Mouse (Mus musculus) heart, embryonic 11.5 days (tissue): ENCODE measurements around the gene Clasrp. TPM values are rescaled to one million over a fixed set of nuclear protein-coding genes. Genes with fewer than 3 reads are reported as not detected.

Experiments used
- ATAC-seq: fragments of 200-750 bp; cut with Nextera tagmentation; replicated peaks from 2 replicates; pipeline ENCODE4 v1.8.0; 2017; ENCODE audit warnings: moderate library complexity; ENCODE audit not compliant: insufficient number of reproducible peaks, low FRiP score, low TSS enrichment
- H3K27ac ChIP-seq: fragments of 300-500 bp; sonication (generic); 2 replicates; pipeline ENCODE4 v1.5.1; 2014; ENCODE audit warnings: mild to moderate bottlenecking, low read depth, low read length
- H3K27me3 ChIP-seq: fragments of 300-500 bp; sonication (generic); 2 replicates; pipeline ENCODE4 v1.6.1; 2014; ENCODE audit warnings: mild to moderate bottlenecking, low read length, mixed read lengths; ENCODE audit not compliant: control insufficient read depth, insufficient read depth
- H3K36me3 ChIP-seq: fragments of 300-500 bp; sonication (generic); 2 replicates; pipeline ENCODE4 v1.6.1; 2014; ENCODE audit warnings: mild to moderate bottlenecking, low read length, moderate library complexity, mixed read lengths; ENCODE audit not compliant: control insufficient read depth, insufficient read depth
- H3K4me1 ChIP-seq: fragments of 300-500 bp; sonication (generic); 2 replicates; pipeline ENCODE4 v1.6.1; 2014; ENCODE audit warnings: low read length; ENCODE audit not compliant: control insufficient read depth, insufficient read depth
- H3K4me2 ChIP-seq: fragments of 300-500 bp; sonication (generic); 2 replicates; pipeline ENCODE4 v1.6.1; 2014; ENCODE audit warnings: mild to moderate bottlenecking, moderate library complexity
- H3K4me3 ChIP-seq: fragments of 300-500 bp; sonication (generic); 2 replicates; pipeline ENCODE4 v1.5.1; 2014; ENCODE audit warnings: low read depth, low read length
- H3K9ac ChIP-seq: fragments of 300-500 bp; sonication (generic); 2 replicates; pipeline ENCODE4 v1.6.1; 2014; ENCODE audit warnings: mild to moderate bottlenecking, low read depth, low read length, moderate library complexity
- H3K9me3 ChIP-seq: fragments of 300-500 bp; sonication (generic); replicated peaks from 2 replicates; pipeline ENCODE4 v1.6.1; 2016; ENCODE audit warnings: low read length; ENCODE audit not compliant: control insufficient read depth
- WGBS: fragments of 180-500 bp; shearing (Covaris S2); extraction: QIAGEN DNeasy Blood & Tissue Kit; methylation state at CpG from one replicate; pipeline ENCODE4 v1.1.7; 2014; ENCODE audit not compliant: insufficient replicate concordance; 5-methylcytosine and 5-hydroxymethylcytosine counted together
- polyA plus RNA-seq: library from polyadenylated mRNA; unstranded; fragments of >200 nt; fragmentation: Nextera tagmentation; extraction: Ambion mirVana; gene quantifications from 2 replicates; pipeline ENCODE4 v1.2.1, GENCODE M21; 2014

Clasrp gene
- polyA plus RNA-seq: 33.2 and 34.3 TPM in 2 replicates

GRCm38 (mm10) chr7:19603849-19604605, at the start of gene Clasrp:
Clasrp (minus strand) TSS chr7:19604486.
- Histone ChIP-seq H3K4me1 (peaks cover 12% of the 10 kb centered on the region), H3K4me3 (peak within 1 kb of the TSS; percentile 97), H3K36me3 (peaks cover 5% of the 10 kb centered on the region; the same call in 1 of the 2 replicates), H3K9me3 (no peaks in the 10 kb centered on the region), H3K27ac (peak within 1 kb of the TSS; percentile 78), H3K27me3 (no peaks in the 10 kb centered on the region), H3K9ac (peak within 1 kb of the TSS; percentile 96), H3K4me2 (peak within 1 kb of the TSS; percentile 70)
- ATAC-seq: peak; percentile 85
- WGBS: 1% methylated on average over 57 of the region's 57 CpGs

GRCm38 (mm10) chr7:19652614-19653013, 48.3 kb upstream of the Clasrp start:
- no peak for ATAC-seq
- H3K4me1 ChIP-seq: 0 out of 2 replicates have a peak, but pooled peaks cover 3% of the 10 kb centered on the region
- no peaks in the 10 kb centered on the region for H3K27me3 ChIP-seq
- H3K9ac ChIP-seq: no peak overlapping the region
- H3K27ac ChIP-seq: no peak overlapping the region
- 65% methylated on average over 2 of the region's 2 CpGs for WGBS
- H3K4me2 ChIP-seq: no peak overlapping the region
- H3K9me3 ChIP-seq: no peaks in the 10 kb centered on the region
- H3K4me3 ChIP-seq: no peak overlapping the region
- peaks cover 20% of the 10 kb centered on the region for H3K36me3 ChIP-seq

GRCm38 (mm10) chr7:19651063-19651786, 46.9 kb upstream of the Clasrp start:
- Histone ChIP-seq H3K27ac (no peak overlapping the region), H3K9me3 (no peaks in the 10 kb centered on the region), H3K4me3 (no peak overlapping the region), H3K4me1 (0 out of 2 replicates have a peak, but pooled peaks cover 3% of the 10 kb centered on the region), H3K4me2 (no peak overlapping the region), H3K36me3 (peaks cover 25% of the 10 kb centered on the region), H3K27me3 (no peaks in the 10 kb centered on the region), H3K9ac (no peak overlapping the region)
- 79% methylated on average over 6 of the region's 6 CpGs for WGBS
- no peak for ATAC-seq

GRCm38 (mm10) chr7:19641223-19641622, 36.9 kb upstream of the Clasrp start:
- no peaks in the 10 kb centered on the region for H3K4me1 ChIP-seq
- H3K27me3 ChIP-seq: no peaks in the 10 kb centered on the region
- ATAC-seq: no peak
- peaks cover 64% of the 10 kb centered on the region for H3K36me3 ChIP-seq
- H3K9me3 ChIP-seq: no peaks in the 10 kb centered on the region
- H3K9ac ChIP-seq: no peak overlapping the region
- 90% methylated on average over 4 of the region's 4 CpGs for WGBS
- no peak overlapping the region for H3K4me3 ChIP-seq
- no peak overlapping the region for H3K27ac ChIP-seq
- no peak overlapping the region for H3K4me2 ChIP-seq

GRCm38 (mm10) chr7:19635074-19635827, 31.0 kb upstream of the Clasrp start:
- Histone ChIP-seq H3K36me3 (peaks cover 66% of the 10 kb centered on the region), H3K27me3 (no peaks in the 10 kb centered on the region)
- no peak for ATAC-seq

GRCm38 (mm10) chr7:19634591-19634990, 30.3 kb upstream of the Clasrp start:
- Histone ChIP-seq H3K4me2 (no peak overlapping the region), H3K4me3 (no peak overlapping the region), H3K9me3 (no peaks in the 10 kb centered on the region), H3K4me1 (peaks cover 2% of the 10 kb centered on the region; the same call in 1 of the 2 replicates), H3K9ac (no peak overlapping the region), H3K27me3 (no peaks in the 10 kb centered on the region), H3K36me3 (peaks cover 65% of the 10 kb centered on the region), H3K27ac (no peak overlapping the region)
- no peak for ATAC-seq
- WGBS: 93% methylated on average over 2 of the region's 2 CpGs

More at GRCm38 (mm10) chr7:19635074-19635827, 31.0 kb upstream of the Clasrp start:
- Histone ChIP-seq H3K9ac (no peak overlapping the region), H3K27ac (no peak overlapping the region), H3K4me2 (no peak overlapping the region), H3K4me3 (no peak overlapping the region), H3K4me1 (no peaks in the 10 kb centered on the region), H3K9me3 (no peaks in the 10 kb centered on the region)
- WGBS: 88% methylated on average over 11 of the region's 11 CpGs

GRCm38 (mm10) chr7:19633855-19634254, 29.6 kb upstream of the Clasrp start:
- Histone ChIP-seq H3K27ac (no peak overlapping the region), H3K4me2 (no peak overlapping the region), H3K36me3 (peaks cover 60% of the 10 kb centered on the region), H3K9me3 (no peaks in the 10 kb centered on the region), H3K27me3 (no peaks in the 10 kb centered on the region), H3K4me1 (peaks cover 2% of the 10 kb centered on the region; the same call in 1 of the 2 replicates), H3K4me3 (no peak overlapping the region), H3K9ac (no peak overlapping the region)
- no peak for ATAC-seq
- 91% methylated on average over 15 of the region's 15 CpGs for WGBS

- 89% methylated on average over 17 of the region's 17 CpGs for WGBS
- no peak overlapping the region for H3K4me3 ChIP-seq
- no peaks in the 10 kb centered on the region for H3K9me3 ChIP-seq
- peaks cover 55% of the 10 kb centered on the region for H3K36me3 ChIP-seq
- no peaks in the 10 kb centered on the region for H3K27me3 ChIP-seq
- H3K9ac ChIP-seq: no peak overlapping the region
- H3K4me1 ChIP-seq: peaks cover 2% of the 10 kb centered on the region; the same call in 1 of the 2 replicates
- H3K27ac ChIP-seq: no peak overlapping the region
- ATAC-seq: no peak
- H3K4me2 ChIP-seq: no peak overlapping the region
These were observed 28.9 kb upstream of the Clasrp start for GRCm38 (mm10) chr7:19633197-19633596.
